Mouse (Mus musculus): Measurements from ENCODE around the gene Shc2. TPM values are rescaled to one million over a fixed set of nuclear protein-coding genes. Genes with fewer than 3 reads are reported as not detected.

Shc2 gene
- total RNA-seq, 1 experiment = 4.3 TPM

DNA sequence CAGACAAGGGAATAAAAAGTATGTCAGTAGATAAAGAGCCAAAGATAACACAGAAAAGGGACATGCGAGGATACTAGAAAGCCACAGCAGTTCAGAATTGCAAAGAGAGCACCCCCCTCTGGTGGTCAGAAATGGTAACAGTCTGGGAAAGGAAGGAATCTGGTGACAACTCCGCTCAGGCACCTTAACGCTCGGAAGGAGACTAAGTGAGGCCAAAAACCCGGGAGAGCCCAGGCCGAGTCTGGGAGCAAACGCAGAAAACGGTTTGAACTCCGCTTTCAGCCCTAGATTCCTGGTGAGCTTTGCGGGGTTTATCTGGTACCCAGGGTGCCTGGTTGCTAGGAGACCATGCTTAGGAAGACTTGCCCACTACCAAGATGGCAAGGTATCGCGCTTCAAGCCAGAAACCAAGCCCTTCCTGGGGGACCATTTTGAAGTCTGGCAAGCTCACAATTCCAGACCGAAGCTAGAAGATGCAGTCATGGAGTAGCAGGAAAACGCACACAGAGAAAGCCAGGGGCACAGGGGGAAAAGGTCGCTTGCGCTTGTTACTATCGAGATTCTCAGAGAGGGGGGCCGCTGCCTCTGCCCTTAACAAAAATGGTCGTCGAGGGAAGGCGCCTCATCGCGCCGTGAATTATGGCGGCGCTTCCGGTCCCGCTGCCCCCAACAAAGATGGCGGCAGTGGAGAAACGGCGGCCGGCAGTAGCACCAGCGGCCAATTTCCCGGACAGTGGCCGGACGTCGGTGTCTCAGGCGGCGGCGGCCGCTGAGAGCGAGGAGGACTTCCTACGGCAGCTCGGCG is 31.3 kb upstream of the Shc2 start, which contains the start of gene Tpgs1:
Tpgs1 (plus strand) TSS at position 599 of the 805 bp plus-strand sequence.
- in situ Hi-C loops (cut with MboI; ENCODE audit: low sequenced_read_pairs in 2 of 2, unreplicated experiment in 2 of 2) = no loop called here

DNA sequence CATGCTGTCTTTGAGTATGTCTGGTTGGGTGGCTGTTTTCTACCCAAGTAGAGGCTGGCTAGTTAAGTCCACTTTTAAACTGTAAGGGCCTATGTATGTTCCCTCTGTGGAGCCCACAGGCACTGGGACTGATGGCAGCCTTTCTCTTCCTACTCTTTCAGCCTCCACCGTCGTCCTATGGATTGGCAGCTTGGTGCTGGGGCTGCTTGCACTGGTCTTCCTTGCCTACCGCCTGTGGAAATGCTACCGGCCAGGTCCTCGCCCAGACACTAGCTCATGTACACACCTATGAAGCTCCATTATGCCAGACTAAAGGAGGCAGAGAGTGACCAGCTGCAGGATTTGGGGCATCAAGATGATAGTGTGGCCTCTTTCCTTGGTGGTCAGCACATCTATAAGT is 30.4 kb upstream of the Shc2 start:
- Histone ChIP-seq H3K9ac (ENCODE audit: insufficient read depth, low read depth, low read length, poor library complexity, severe bottlenecking) (no peak overlapping the region), H3K4me3 (ENCODE audit: insufficient read depth in 1 of 2, low read depth in 1 of 2, low read length in 2 of 2, poor library complexity in 1 of 2, severe bottlenecking in 1 of 2) (no peak overlapping the region), H3K9me3 (ENCODE audit: control insufficient read depth, insufficient read depth, low read depth, low read length) (no peaks in the 10 kb centered on the region), H3K4me1 (ENCODE audit: control insufficient read depth in 2 of 2, insufficient read depth in 2 of 2, low read length in 2 of 2, poor library complexity in 1 of 2) (peaks cover 2 to 24% of the 10 kb centered on the region in 2 experiments; a peak in 3 of 4 replicates), H3K27ac (ENCODE audit: insufficient read depth, low read depth, low read length, poor library complexity, severe bottlenecking) (no peak overlapping the region), H3K36me3 (ENCODE audit: control insufficient read depth, insufficient read depth, low read length, poor library complexity, severe bottlenecking) (no peaks in the 10 kb centered on the region)
- no peak for DNase-seq (ENCODE audit: low read depth, low spot score)
- in situ Hi-C loops (cut with MboI; ENCODE audit: low sequenced_read_pairs in 2 of 2, unreplicated experiment in 2 of 2) = no loop called here
- no peak for TF ChIP-seq HCFC1 (IDR thresholded peaks at IDR 0.05; ENCODE audit: borderline replicate concordance, insufficient read depth, low read length)
- no peak for TF ChIP-seq CHD2 (IDR thresholded peaks at IDR 0.05; ENCODE audit: low read depth, low read length)
- no peak for TF ChIP-seq MAFK (IDR thresholded peaks at IDR 0.05; ENCODE audit: insufficient read depth, low read depth, low read length)
- TF ChIP-seq ZNF384 (IDR thresholded peaks at IDR 0.05; ENCODE audit: low read depth, low read length) = no peak
- TF ChIP-seq ZC3H11A (IDR thresholded peaks at IDR 0.05; ENCODE audit: borderline replicate concordance, low read depth, low read length) = no peak

More for the DNA sequence above, 31.3 kb upstream of the Shc2 start, which contains the start of gene Tpgs1:
- TF ChIP-seq HCFC1 (IDR thresholded peaks at IDR 0.05; ENCODE audit: borderline replicate concordance, insufficient read depth, low read length) (peak; percentile 90), MAFK (IDR thresholded peaks at IDR 0.05; ENCODE audit: insufficient read depth, low read depth, low read length) (no peak), ZC3H11A (IDR thresholded peaks at IDR 0.05; ENCODE audit: borderline replicate concordance, low read depth, low read length) (peak; percentile 29; the same call in 1 of the 2 replicates), CHD2 (IDR thresholded peaks at IDR 0.05; ENCODE audit: low read depth, low read length) (no peak)
- DNase-seq (ENCODE audit: low read depth, low spot score) = peak; percentile 88
- H3K9ac ChIP-seq (ENCODE audit: insufficient read depth, low read depth, low read length, poor library complexity, severe bottlenecking) = peak within 1 kb of the TSS; percentile 90
- no peaks in the 10 kb centered on the region for H3K9me3 ChIP-seq (ENCODE audit: control insufficient read depth, insufficient read depth, low read depth, low read length)
- H3K36me3 ChIP-seq (ENCODE audit: control insufficient read depth, insufficient read depth, low read length, poor library complexity, severe bottlenecking) = no peaks in the 10 kb centered on the region
- peaks cover 5 to 25% of the 10 kb centered on the region in 2 experiments; a peak in 3 of 4 replicates for H3K4me1 ChIP-seq (ENCODE audit: control insufficient read depth in 2 of 2, insufficient read depth in 2 of 2, low read length in 2 of 2, poor library complexity in 1 of 2)
- peak within 1 kb of the TSS; percentile 85 for H3K27ac ChIP-seq (ENCODE audit: insufficient read depth, low read depth, low read length, poor library complexity, severe bottlenecking)
- peak within 1 kb of the TSS; percentile 79 to 82 for H3K4me3 ChIP-seq (ENCODE audit: insufficient read depth in 1 of 2, low read depth in 1 of 2, low read length in 2 of 2, poor library complexity in 1 of 2, severe bottlenecking in 1 of 2)

DNA sequence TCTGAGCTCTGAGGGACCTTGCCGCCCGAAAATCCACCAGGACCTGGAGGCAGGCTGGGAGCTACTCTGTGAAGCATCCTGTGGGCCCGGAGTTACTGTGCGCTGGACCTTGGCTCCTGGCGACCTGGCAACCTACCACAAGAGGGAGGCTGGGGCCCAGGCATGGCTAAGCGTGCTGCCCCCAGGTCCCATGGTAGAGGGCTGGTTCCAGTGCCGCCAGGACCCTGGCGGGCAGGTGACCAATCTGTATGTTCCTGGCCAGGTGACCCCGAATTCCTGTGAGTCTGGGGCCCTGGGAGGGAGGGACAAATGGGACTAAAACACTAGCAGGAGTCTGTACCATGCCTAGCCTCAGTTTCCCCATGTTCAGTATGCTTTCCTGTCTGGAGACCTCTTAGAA is 28.8 kb upstream of the Shc2 start:
- TF ChIP-seq HCFC1 (IDR thresholded peaks at IDR 0.05; ENCODE audit: borderline replicate concordance, insufficient read depth, low read length) (no peak), ZC3H11A (IDR thresholded peaks at IDR 0.05; ENCODE audit: borderline replicate concordance, low read depth, low read length) (no peak), MAFK (IDR thresholded peaks at IDR 0.05; ENCODE audit: insufficient read depth, low read depth, low read length) (no peak), CHD2 (IDR thresholded peaks at IDR 0.05; ENCODE audit: low read depth, low read length) (no peak)
- H3K4me1 ChIP-seq (ENCODE audit: control insufficient read depth in 2 of 2, insufficient read depth in 2 of 2, low read length in 2 of 2, poor library complexity in 1 of 2) = peaks cover 3 to 18% of the 10 kb centered on the region in 2 experiments; a peak in 3 of 4 replicates
- no peaks in the 10 kb centered on the region for H3K36me3 ChIP-seq (ENCODE audit: control insufficient read depth, insufficient read depth, low read length, poor library complexity, severe bottlenecking)
- no peaks in the 10 kb centered on the region for H3K9me3 ChIP-seq (ENCODE audit: control insufficient read depth, insufficient read depth, low read depth, low read length)
- in situ Hi-C loops (cut with MboI; ENCODE audit: low sequenced_read_pairs in 2 of 2, unreplicated experiment in 2 of 2) = no loop called here
- H3K27ac ChIP-seq (ENCODE audit: insufficient read depth, low read depth, low read length, poor library complexity, severe bottlenecking) = no peak overlapping the region
- no peak for DNase-seq (ENCODE audit: low read depth, low spot score)
- no peak overlapping the region for H3K9ac ChIP-seq (ENCODE audit: insufficient read depth, low read depth, low read length, poor library complexity, severe bottlenecking)
- no peak overlapping the region for H3K4me3 ChIP-seq (ENCODE audit: insufficient read depth in 1 of 2, low read depth in 1 of 2, low read length in 2 of 2, poor library complexity in 1 of 2, severe bottlenecking in 1 of 2)

- in situ Hi-C loops (cut with MboI; ENCODE audit: low sequenced_read_pairs in 2 of 2, unreplicated experiment in 2 of 2) = no loop called here
- no peak for DNase-seq (ENCODE audit: low read depth, low spot score)
- H3K36me3 ChIP-seq (ENCODE audit: control insufficient read depth, insufficient read depth, low read length, poor library complexity, severe bottlenecking) = no peaks in the 10 kb centered on the region
- H3K4me3 ChIP-seq (ENCODE audit: insufficient read depth in 1 of 2, low read depth in 1 of 2, low read length in 2 of 2, poor library complexity in 1 of 2, severe bottlenecking in 1 of 2) = peak overlapping the region in 1 of 2 experiments; percentile 43; a peak in 1 of 4 replicates
- H3K4me1 ChIP-seq (ENCODE audit: control insufficient read depth in 2 of 2, insufficient read depth in 2 of 2, low read length in 2 of 2, poor library complexity in 1 of 2) = peaks cover 4 to 25% of the 10 kb centered on the region in 2 experiments; a peak in 3 of 4 replicates
- TF ChIP-seq MAFK (IDR thresholded peaks at IDR 0.05; ENCODE audit: insufficient read depth, low read depth, low read length) = no peak
- TF ChIP-seq CHD2 (IDR thresholded peaks at IDR 0.05; ENCODE audit: low read depth, low read length) = no peak
- TF ChIP-seq ZC3H11A (IDR thresholded peaks at IDR 0.05; ENCODE audit: borderline replicate concordance, low read depth, low read length) = no peak
- TF ChIP-seq ZNF384 (IDR thresholded peaks at IDR 0.05; ENCODE audit: low read depth, low read length) = no peak
- TF ChIP-seq HCFC1 (IDR thresholded peaks at IDR 0.05; ENCODE audit: borderline replicate concordance, insufficient read depth, low read length) = no peak
- no peaks in the 10 kb centered on the region for H3K9me3 ChIP-seq (ENCODE audit: control insufficient read depth, insufficient read depth, low read depth, low read length)
- H3K9ac ChIP-seq (ENCODE audit: insufficient read depth, low read depth, low read length, poor library complexity, severe bottlenecking) = no peak overlapping the region
- H3K27ac ChIP-seq (ENCODE audit: insufficient read depth, low read depth, low read length, poor library complexity, severe bottlenecking) = no peak overlapping the region
These were observed 27.3 kb upstream of the Shc2 start for GRCm38 (mm10) chr10:79665051-79665450.

Measured in ES-E14 (cell line).